Mouse (Mus musculus) cerebellum, adult (tissue): ENCODE data around the gene Jak1.

Experiments used
- ATAC-seq: cut with Nextera tagmentation; 2 replicates; pipeline ENCODE4 v1.9.2; 2017; ENCODE audit warnings: mild to moderate bottlenecking, moderate library complexity, mixed read lengths; ENCODE audit not compliant: insufficient number of reproducible peaks, low FRiP score, low TSS enrichment

Jak1 gene

DNA sequence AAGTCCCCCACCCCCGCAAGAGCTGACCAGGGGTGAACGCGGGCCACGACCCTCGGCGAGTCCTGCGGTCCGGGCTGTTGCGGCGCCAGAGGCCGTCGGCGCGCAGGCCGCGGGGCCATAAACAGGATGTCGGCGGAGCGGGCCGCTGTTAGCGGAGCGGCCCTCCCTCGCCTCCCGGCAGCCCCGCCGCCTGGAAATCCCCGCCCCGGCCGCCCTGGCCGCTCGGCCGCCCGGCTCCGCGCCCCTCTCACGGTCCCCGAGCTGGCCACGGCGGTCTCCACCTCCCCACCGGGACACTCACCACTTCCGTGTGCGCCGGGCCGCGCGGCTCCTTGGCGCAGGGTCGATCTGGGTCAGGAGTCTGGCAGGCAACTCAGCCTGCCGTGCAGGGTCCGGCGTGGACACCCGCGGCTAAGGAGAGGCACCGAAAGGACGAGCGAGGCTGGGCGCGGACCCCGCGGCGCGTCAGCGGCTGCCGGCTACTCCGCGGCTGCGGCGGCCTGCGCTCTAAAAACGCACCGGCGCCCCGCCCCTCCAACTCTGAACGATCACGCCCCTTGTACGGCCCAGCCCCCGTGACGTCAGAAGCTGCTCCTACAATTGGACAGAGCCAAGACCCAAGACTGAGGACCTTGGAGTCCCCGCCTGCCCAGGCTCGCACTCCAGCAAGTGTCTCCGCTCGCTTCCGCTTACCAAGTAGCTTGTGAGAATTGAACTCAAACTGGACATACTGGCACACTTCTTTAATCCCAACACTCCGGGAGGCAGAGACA lies at the start of gene Jak1:
Gene Jak1, minus strand, starts transcription at position 542 of the 773 bp plus-strand sequence.
- ATAC-seq = peak; percentile 97

DNA sequence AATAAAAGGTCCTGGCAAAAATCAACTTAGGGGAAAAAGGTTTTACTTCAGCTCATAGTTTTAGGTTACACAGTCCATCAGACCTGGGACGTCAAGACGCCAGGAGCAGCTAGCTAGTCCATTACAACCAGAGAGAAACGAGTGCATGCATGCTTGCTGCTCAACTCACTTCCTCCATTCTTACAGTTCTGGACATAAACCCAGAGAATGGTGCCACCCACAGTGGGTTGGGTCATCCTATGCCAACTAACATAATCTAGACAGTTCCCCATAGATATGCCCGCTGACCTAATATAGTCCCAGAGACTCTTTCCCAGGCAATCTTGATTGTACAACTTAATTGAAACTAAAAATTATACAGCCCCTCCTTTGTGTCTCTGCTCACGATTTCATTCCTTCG lies 47.0 kb upstream of the Jak1 start:
- ATAC-seq = no peak

GRCm38 (mm10) chr4:101308166-101308565 lies 43.1 kb upstream of the Jak1 start:
- no peak for ATAC-seq

- ATAC-seq = no peak
These were observed 42.2 kb upstream of the Jak1 start for GRCm38 (mm10) chr4:101307286-101307685.

- ATAC-seq = no peak
These were observed 41.2 kb upstream of the Jak1 start for GRCm38 (mm10) chr4:101306132-101306915.

- ATAC-seq = no peak
These were observed 40.0 kb upstream of the Jak1 start for GRCm38 (mm10) chr4:101305126-101305525.

DNA sequence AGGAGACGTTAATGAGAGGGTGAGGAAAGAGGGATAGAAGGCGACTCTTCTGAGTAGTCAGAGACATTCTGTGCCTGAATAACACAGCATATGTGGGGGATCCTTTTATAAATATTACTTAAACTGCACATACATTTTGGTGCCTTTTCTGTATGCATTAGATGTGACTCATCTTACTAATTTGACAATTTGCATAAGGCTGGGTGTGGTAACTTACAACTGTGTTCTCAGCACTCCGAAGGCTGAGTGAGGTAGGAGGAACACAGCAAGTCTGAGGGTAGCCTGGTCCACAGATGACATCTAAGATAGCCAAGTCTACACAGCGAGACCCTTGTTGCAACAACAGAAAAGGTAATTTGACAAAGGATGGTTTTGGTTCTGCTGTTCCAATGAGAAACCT lies 39.0 kb upstream of the Jak1 start:
- ATAC-seq = no peak

DNA sequence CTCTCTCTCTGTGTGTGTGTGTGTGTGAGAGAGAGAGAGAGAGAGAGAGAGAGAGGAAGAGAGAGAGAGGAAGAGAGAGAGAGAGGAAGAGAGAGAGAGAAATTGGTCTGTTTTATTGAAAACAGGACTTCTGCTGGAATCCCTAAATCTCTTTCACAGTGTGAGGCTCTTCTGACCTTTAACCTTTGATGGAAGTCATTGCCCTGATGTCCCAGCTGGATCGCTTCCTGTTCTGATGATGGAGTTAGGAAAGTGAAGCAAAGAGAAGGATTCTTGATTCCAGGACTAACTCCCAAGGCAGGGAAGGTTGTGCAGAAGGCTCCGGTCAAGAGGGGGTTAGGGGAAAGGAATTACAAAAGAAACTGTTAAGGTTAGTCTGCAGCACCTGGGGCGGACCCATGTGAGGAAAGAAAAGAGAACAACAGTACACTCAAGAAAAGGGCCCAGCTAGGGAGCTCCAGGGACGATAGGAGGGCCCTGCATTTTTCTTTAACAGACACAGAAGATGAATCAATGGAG lies 35.4 kb upstream of the Jak1 start:
- no peak for ATAC-seq

- no peak for ATAC-seq
These were observed 33.4 kb upstream of the Jak1 start for GRCm38 (mm10) chr4:101298311-101298990.

- no peak for ATAC-seq
These were observed 31.8 kb upstream of the Jak1 start for GRCm38 (mm10) chr4:101296836-101297235.

DNA sequence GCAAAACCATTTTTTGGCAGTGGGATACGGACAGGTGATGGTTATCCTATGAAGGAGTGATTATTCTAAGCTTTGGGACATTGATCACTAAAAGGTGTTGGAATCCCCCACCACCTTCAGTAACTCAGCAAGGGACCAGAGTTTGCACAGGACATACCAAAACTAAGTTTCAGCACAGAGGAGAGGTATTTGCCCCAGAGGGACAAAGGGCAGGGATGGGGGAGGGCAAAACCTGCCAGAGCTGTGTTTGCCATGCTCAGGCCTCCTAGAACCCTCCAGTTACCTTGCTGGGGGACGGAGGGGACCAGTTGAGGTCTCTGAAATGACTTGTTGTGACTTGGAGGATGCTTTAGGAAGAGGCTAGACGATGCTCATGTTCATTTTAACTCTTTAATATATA lies 30.7 kb upstream of the Jak1 start:
- ATAC-seq = no peak

- no peak for ATAC-seq
These were observed 28.6 kb upstream of the Jak1 start for GRCm38 (mm10) chr4:101293661-101294060.

DNA sequence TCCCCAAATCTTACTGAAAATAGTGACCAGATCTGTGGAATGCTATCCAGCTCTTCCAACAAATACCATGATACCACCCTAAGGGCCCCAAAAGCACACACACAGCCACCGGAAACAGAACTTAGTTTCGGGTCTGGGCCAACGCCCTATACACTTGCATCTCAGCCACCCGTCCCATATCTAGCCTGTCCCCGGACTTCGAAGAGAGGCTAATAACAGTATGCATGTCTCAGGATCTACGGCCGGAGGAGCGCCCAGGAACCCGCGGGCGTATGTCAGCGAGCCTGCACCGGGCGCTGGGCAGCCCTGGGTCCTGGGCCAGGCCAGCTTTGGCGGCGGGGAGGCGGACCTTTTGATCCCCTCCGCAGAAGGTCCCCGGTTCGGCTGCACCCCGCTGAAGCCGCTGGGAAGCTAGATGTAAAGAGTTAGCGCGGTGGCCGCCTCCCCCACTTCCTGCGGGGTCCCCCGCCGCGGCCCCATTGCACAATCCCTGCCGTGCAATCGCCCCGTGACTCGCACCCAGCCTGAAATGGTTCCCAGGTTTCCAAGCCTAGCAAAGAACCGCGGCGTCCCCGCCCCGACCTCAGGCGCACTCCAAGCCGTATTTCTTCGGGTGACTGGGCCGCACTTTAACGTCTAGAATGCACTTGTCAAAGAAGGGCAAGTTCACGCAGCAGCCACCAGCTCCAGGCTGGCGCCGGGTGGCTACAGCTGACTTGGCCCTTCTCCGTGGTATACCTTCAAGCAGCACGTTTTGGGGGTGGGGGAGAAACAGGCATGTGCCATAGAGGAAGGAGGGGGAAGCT lies 27.9 kb upstream of the Jak1 start:
- ATAC-seq = peak; percentile 26; the same call in 1 of the 2 replicates

DNA sequence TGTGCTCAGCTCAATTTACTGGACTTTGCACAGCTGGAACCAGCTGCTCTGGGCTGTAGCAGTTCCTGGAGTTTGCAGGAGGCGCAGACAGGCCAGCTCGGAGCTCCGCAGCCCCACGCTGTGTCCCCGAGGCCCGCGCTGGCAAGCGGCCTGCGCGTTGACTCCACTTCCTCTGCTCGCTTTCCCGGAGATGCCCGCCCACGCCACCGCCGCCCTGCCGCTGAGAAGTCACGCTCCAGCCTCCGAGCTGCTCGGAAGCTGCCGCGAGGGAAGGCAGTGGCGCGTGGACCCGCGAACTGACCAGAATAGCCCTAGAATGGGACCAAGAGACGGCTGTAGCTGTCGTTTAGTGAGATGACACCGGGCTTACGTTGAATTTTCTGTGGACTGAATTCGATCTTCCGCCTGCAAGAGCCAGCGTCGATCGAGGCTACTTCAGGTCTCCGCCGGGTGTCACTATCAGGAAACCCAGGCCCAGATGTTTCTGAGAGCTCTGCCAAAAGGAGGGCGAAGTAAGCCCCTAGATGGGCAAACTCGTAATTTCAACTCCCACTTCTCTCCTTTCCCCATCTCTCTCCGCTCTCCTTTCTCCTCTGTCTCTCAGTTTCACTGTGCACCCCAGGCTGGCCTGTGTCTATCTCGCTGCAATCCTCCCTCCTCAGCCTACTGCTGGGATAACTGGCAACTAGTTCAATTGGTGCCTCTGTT lies 27.1 kb upstream of the Jak1 start:
- peak; percentile 59; the same call in 1 of the 2 replicates for ATAC-seq

- ATAC-seq = no peak
These were observed 23.2 kb upstream of the Jak1 start for GRCm38 (mm10) chr4:101288292-101288691.

DNA sequence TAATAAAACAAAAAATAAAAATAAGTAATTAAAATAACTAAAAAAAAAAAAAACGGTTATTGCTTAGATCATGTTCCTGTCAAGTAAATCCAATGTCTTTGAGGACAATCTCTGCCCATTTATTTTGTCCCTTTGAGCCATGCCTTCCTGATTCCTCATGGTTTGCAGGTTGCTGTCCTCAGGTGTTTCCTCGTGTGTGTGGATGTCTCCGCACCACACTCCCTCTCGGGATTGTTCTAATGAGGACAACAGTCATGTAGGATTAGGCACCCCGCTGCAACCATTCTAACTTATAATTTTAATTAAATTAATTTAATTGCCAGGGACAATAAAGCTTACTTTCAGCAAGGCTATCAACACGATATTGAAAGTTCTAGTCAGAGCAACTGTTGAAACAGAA lies 21.5 kb upstream of the Jak1 start:
- no peak for ATAC-seq

DNA sequence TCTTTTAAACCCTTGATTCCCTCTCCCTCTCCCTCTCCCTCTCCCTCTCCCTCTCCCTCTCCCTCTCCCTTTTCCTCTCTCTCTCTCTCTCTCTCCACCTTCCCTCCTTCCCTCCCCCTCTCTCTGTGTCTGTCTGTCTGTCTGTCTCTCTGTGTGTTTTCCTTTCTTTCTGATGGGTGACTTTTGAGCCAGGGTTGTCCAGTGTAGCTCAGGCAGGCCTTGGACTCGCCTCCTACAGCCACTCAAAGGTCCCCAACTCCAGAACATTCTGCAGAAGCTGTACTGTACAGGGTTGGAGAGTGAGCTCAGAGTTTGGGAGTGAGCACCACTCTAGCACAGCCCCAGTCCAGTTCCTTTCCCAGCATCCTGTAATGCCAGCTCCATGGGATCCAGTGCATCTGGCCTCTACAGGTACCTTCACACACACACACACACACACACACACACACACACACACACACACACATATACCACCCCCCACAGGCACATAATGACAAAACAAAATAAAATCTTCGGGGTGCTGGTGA lies 20.9 kb upstream of the Jak1 start:
- ATAC-seq = no peak

DNA sequence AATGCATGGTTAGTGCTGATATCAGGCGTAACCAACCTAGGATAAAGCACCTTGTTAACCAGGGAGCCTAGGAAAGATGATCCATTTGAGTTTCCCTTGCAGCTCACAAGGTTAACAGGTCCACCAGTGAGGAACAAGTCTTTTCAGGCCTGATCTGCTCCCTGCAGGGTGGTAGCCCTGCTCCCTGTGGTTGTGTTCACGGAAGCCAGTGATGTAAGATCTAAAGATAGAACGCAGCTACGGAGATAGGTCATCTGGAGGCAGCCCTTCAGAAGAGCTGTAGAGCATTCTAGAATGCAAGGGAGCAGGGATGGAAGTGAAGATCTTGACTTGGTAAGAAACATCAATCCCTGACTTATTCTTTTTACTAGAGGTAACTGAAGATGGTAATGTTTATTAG lies 18.9 kb upstream of the Jak1 start:
- ATAC-seq = no peak

DNA sequence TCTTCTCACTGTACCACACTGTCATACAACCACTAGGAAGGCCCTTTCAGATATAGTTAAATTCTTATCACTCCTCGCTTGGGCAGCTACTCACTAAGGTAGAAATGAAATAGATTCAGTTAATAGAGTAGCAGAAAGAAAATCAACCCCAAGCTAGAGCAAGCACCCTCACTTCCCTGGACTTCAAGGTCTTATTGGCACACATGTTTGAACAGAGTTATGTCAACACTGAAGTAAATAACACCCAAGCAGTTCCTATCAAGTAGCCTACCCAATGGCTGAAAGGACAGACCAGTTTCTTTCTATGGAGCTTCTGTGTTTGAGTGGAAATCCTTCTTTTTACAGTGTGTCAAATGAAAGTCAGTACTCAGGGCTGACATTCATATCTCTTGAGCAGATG lies 17.2 kb upstream of the Jak1 start:
- no peak for ATAC-seq
